Mouse (Mus musculus): Measurements from ENCODE around the gene Cip2a. TPM values are rescaled to one million over a fixed set of nuclear protein-coding genes. Genes with fewer than 3 reads are reported as not detected.

The Cip2a gene
- 1 to 10 TPM; 6.3 to 8.9 TPM for total RNA-seq (2021)

DNA sequence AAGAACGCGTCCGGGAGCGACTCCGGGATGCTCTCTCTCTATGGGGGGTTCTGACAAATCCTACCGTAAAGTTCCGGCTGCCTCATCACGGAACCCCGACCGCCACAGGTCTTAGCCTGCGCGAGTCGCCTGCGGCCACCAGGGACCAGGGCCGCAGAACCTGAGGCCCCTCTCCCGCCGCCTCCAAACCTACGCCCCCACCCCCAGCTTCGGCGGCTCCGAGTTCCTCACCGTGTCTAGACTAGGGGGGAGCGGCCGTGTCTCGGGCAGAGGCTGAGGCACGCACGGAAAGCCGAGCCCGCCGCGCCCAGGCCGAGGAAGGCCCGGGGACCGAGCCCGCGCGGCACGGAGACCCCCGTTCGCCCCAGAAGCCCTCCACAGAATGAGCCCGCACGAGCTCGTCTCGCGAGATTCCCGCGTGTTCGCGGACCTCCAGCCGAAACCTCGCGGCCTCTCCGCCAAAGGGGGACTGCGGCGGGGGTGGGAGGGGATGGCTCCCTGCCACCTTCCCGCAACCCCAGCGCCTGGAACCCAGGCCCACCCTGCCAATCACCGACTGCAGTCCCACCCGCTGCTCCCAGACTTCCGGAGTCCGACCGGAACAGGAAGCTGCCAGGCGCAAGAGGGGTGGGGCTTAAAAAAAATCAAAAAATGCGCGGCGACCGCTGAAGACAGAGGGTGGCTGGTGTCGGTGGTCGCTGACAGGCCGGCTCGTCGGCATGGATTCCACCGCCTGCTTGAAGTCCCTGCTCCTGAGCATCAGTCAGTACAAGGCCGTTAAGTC lies at the start of gene Cip2a, which contains the start of gene Dzip3:
Cip2a (plus strand) TSS at position 627 of the 784 bp plus-strand sequence.
Dzip3 (minus strand) TSS at position 607 of the 784 bp plus-strand sequence.
- intact Hi-C loops (cut with DNase I), result no loop called here
- DNase-seq, result peak; percentile 98

DNA sequence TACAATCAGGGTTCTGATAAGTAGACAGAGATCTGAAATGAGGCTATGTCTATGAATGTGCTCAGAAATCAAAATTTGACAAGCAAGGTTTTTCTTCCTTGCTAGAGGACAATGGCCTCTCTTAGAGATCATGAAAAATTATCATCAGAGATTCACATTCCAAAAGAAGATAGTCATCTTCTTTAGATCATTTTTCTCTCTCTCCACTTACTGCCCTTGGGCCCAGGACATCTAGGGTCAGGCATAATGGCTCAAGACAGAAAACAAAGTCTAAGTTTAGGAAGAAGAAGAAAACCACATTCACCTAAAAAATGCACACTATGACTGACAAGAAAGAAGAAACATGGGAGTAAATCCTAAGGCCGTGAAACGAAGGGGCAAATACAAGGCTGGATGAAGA lies 21.0 kb upstream of the Cip2a start:
- intact Hi-C loops (cut with DNase I), result no loop called here

DNA sequence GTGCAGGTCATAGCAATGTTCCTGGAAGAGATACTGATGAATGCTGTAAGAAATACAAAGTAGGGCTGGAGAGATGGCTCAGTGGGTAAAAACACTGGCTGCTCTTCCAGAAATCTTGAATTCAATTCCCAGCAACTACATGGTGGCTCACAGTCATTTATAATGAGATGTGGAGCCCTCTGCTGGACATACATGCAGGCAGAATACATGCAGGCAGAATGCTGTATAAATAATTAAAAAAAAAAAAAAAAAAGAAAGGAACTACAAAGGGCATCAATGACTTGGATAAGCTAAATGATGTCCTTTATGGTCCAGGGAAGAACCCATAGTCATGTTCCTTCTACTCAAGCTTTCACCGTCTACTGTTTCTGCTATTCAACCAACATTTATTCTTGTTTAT lies 20.4 kb upstream of the Cip2a start:
- intact Hi-C loops (cut with DNase I), result no loop called here
- DNase-seq, result no peak

More for the DNA sequence above, 21.0 kb upstream of the Cip2a start:
- no peak for DNase-seq

GRCm38 (mm10) chr16:48979965-48980364 lies 14.0 kb upstream of the Cip2a start:
- DNase-seq, result no peak
- intact Hi-C loops (cut with DNase I), result no loop called here

DNA sequence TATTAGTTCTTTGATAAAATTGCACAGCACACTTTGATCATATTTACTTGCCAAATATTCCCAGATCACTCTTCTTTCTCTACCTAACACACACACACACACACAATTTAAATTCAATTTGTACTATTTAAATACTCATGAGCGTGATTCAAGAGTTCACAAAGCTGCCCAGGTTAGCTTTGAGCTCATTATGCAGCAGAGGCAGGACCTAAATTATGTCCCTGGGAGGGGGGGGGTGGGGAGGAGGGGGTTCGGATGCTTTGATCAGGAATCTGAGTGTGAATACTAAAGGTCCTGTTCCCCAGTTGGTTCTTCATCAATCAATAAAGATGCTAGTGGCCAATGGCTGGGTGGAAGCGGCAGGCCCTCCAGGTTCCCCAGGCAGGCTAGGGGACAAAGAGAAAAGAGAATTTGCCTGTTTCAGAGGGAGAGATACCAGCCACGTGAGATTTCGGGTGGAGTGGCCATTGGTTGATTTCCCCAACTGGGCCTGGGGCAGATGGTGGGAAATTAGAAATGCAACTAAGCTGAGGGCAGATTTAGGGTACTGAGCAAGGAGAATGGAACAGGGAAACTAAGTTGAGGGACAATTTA lies 8.9 kb upstream of the Cip2a start:
- no peak for DNase-seq
- intact Hi-C loops (cut with DNase I), result no loop called here

DNA sequence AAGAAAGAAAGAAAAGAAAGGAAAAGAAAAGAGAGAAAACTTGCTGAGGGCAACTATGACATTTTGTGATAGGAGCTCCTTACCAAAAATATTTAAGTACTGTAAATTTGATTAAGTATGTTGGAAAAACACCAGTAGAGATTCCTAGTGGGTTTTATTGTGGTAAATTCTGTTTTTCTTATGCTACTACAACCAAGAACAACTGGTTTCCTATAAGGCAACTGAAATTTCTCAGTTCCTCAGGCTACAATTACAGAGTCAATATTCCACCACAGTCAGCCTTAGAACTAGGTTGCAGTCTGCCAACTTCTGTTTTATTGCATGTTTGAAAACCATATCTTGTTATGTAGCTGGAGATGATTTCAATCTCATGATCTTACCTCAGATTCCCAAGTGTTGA lies 4.3 kb upstream of the Cip2a start:
- intact Hi-C loops (cut with DNase I), result no loop called here
- DNase-seq, result no peak

DNA sequence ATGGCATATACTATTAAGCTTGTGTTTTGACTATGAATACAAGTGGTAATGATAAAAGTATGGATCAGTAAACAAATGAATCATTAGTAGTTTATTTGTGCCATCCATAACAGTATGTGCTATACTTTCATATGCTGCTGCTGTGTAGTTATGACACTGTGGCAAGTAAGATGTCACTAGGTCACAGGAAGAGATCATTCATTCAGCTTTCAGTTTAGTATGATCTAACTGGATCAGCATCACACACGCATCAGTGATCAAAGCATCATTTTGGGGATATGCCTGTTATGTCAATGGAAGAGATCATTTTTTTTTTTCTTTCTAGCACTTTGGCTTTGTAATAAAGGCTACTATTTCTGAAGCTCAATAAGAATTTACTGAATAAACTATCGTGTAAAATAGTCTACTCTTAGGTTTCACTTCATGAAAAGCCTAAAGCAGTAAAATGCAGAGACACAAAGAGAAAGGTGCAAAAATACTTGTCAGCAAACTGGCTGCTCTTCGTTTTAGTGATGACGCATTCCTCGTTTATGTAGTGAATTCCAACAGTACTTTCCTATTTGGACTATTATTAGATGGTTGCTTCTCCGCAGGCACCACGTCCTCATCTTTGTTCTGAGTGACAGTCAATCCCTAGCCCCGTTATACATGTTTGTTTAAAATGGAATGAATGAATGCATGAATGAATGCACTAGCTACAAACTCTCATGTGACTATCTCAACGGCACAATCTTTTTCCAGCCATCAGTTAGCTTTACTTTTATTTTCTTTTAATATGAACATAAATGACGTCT lies 1.4 kb upstream of the Cip2a start:
- intact Hi-C loops (cut with DNase I), result no loop called here
- no peak for DNase-seq

- intact Hi-C loops (cut with DNase I), result no loop called here
Measured at GRCm38 (mm10) chr16:48993231-48993558, 790 bp upstream of the Cip2a start.

GRCm38 (mm10) chr16:48994343-48994693 lies 333 bp downstream of the Cip2a start:
- no peak for DNase-seq
- intact Hi-C loops (cut with DNase I), result no loop called here

More at GRCm38 (mm10) chr16:48993231-48993558, 790 bp upstream of the Cip2a start:
- DNase-seq, result no peak

- intact Hi-C loops (cut with DNase I), result no loop called here
- no peak for DNase-seq
Measured at GRCm38 (mm10) chr16:49004151-49004550, 10.2 kb downstream of the Cip2a start.

DNA sequence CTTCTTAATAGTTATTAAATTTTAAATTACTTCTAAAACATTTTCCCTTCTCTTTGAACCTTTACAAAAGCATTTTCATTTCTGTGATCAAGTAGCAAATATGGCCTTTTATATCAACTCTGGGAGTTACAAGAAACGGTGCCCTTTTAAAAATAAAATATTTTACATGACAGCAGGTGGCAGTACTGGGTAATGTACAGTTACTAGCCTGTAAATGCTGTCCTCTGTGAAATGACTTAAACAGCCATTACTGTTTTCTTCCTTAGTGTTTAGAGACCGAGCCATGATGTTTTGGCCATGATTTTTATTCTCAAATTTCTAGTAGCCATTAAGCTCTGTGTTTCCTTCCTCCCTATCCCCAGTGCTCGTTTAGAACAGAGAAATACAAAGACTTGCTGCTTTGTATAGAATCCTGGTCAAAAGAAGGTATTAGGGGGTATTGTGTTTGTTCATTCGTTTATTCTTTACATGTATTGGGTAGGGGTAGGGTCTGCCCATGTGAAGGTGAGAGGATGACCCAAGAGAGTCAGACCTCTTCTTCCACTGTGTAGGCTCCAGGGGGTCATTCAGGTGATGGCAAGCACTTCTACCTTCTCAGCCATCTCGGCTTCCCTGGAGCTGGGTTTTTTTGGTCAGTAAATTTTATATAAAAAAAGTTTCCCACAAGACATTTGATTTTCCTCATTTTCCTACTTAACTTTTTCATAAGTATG lies 22.8 kb downstream of the Cip2a start:
- DNase-seq, result no peak
- intact Hi-C loops (cut with DNase I), result loop anchor here (5.0 to 10.0 kb wide), 2 partner anchors 306 to 1718 kb away; no protein-coding TSS in a partner anchor

- intact Hi-C loops (cut with DNase I), result no loop called here
- DNase-seq, result no peak
Measured at GRCm38 (mm10) chr16:49035852-49036251, 41.9 kb downstream of the Cip2a start.

- intact Hi-C loops (cut with DNase I), result no loop called here
Measured at GRCm38 (mm10) chr16:49037771-49038170, 43.8 kb downstream of the Cip2a start.

DNA sequence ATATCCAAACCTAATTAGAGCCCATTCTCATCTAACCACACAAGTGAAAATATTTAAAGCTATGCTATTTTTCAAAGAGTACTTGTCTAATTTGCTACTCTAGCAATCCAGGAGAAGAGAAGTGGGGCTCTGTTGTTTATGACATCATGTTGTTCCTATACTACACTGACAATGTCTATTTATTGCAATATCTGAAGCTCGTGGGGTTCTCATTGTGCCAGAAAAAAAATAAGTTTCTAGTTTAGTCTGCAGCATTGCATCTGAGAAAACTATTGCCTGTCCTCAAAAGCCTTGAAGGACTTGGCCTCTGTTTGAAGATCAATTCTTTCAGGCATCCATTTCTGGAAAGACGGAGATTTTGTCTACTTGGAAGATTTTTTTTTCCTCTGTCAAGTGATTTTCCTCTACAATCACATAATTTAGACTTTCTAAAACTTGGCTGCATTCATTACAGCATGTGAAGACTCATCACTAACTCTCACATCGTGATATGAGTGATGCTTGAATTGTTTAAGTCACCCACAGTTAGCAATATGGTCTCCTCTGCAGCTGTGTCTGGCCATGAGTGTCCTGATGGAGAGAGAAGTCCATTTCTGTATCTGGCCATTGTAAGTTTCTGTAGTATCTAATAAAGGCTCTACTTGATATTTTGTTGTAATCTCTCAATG lies 46.7 kb downstream of the Cip2a start:
- intact Hi-C loops (cut with DNase I), result no loop called here
- DNase-seq, result no peak

More at GRCm38 (mm10) chr16:49037771-49038170, 43.8 kb downstream of the Cip2a start:
- no peak for DNase-seq

GRCm38 (mm10) chr16:49049214-49049613 lies 55.2 kb downstream of the Cip2a start:
- intact Hi-C loops (cut with DNase I), result no loop called here
- DNase-seq, result no peak

- DNase-seq, result no peak
- intact Hi-C loops (cut with DNase I), result no loop called here
Measured at GRCm38 (mm10) chr16:49057186-49057585, 63.2 kb downstream of the Cip2a start, which contains the start of gene Myh15. TSS of gene Myh15 (plus strand) at chr16:49057486.
